Mouse (Mus musculus) cerebellum, adult 8-10 months (tissue): Measurements from ENCODE around the gene Sfrp5.

Experiments
- DNase-seq: peaks from one replicate; pipeline ENCODE4 v3.0.0; 2022

The Sfrp5 gene

DNA sequence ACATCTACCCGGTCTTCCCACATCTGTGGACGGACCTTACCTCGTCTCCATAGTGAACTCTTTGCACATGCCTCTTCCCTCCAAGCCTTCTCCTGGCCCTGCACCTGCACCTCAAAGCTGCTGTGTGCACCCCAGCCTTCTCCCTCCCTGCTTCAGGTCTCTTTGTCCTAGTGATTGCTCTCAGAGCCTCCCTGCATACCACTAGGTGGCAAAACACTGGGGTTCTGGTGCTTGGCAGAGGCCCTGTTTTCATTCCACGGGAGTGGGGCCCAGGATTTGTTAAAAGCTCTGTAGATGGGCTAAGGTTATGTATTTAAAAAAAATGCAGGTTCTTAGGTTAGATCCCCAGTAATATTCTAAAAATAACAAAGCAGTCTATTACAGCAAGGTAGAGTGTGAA lies 5.0 kb downstream of the Sfrp5 start:
- DNase-seq: no peak

DNA sequence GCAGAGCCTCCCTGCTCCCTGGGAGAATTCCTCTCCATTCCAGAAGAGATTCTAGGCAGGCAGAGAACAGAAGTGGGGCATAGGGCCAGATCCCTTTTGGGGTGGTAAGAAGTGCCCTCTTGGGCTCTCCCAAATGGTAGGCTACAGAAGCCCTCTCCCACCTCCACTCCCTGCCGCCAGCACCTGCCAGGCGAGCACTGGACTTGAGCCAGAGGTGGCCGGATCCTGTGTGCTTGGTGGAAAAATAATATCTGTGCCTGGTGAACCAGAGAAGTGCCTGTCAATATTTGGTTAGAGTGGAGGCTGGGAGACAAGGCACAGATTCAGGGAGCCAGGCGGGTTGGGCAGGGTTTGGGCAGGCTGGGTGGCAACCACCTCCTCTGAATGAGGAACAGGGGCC lies 5.7 kb downstream of the Sfrp5 start:
- DNase-seq: peak; percentile 38

DNA sequence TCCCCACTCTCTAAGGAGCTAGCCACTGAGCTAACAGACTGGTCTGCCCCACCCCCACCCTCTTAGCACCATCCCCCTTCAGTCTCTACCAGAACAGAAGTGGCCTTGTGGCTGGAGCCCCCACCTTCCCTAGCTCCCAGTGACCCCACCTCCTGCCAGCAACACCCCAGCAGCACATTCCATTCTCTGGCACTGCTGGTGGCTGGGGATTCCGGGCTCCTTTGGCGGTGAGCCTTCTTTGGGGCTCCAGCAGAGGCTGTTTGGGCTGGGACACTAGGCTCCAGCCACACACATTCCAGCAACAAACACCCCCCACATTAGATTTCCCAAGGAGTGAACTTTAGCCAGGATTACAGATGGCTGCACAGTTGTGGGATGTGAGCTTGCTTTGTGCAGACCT lies 8.7 kb downstream of the Sfrp5 start:
- DNase-seq: no peak

DNA sequence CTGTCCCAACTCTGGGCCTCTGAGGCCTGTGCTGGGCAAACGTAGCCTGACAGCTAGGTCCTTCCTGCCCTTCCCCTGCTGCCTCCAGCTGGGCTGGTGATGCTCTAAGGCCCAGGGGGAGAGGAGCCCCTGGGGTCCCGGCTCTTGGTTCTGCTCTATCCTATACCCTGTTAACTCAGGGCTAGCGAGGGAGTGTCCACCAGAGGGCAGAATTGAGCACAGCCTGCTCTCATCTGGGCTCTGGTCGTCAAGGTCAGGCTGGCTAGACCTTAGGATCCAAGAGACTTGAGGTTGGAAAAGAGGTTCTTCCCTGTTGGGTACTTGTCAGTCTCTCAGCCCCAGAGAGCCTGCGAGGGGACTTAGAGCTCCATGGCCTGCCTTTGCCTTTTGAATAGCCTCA lies 11.6 kb downstream of the Sfrp5 start:
- peak; percentile 73 for DNase-seq

DNA sequence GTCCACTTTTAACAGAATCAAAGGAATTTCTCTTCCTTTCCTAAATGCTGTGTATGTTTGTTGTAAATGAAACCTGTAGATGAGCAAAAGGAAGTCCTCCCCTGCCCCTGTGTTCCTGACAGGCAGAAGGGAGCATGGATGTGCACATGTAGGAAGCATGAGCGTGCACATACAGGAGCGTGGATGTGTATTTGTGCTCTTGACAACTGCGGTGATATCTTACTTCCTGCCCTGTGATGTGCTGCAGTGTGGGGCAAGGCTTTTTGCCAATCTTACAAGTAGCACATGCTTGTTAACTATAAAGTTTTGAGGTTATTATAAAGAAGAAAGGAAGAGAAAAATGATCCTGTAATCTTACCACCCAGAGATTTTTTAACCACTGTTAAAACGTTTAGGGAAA lies 12.3 kb downstream of the Sfrp5 start:
- DNase-seq: no peak

DNA sequence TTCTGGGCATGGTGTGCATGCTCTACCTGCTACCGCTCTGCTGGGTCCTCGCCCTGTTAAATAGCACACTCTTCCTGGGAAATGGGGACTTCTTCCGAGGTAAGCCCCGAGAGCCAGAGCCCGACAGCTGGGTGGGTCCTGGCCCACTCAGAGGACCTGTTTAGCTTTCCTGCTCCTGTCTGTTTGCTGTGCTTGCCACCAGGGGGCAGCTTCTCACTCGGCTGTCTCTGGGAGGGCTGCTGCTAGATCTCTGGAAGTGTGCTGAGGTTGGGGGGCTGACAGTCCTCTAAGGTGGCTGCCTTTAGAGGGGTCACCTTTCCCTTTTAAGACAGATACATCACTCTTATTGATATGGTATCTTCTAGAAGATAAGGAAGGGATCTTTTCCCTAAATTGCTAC lies 19.4 kb downstream of the Sfrp5 start:
- no peak for DNase-seq

DNA sequence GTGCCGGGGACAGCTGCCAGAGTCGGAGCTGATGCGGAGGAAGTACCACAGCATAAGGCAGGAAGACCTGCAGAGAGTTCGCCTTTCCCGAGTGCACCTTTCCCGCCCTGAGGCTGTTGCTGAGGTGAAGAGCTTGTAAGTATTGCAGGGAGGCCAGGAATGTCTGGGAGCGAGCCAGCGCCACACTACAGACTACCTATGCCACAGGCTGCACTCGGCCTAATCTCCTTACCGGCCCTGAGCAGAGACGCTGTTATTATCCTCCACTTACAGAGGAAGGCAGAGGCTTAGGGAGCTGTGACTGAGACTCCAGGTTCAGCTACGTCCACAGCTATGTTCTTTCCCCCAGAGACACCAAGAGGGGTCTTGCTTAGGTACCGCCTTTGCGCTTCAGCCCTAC lies 22.7 kb downstream of the Sfrp5 start:
- no peak for DNase-seq

DNA sequence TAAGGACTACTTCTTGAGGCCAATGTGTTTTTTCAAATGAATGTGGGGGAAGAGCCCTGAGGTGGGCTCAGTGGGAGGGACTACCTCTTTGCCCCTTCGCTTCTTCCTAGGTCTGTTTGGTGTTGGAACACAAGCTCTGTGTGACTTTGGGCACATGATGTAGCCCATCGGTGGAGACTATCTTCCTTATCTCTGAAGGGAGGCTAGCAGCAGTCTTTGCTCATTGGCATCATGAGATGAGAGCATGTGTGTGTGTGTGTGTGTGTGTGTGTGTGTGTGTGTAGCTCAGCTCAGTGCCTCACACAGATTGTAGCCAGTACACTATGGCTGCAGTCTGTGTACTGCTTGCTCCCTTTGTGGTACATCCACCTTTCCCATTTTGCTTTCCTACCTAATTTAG lies 24.6 kb downstream of the Sfrp5 start:
- no peak for DNase-seq

DNA sequence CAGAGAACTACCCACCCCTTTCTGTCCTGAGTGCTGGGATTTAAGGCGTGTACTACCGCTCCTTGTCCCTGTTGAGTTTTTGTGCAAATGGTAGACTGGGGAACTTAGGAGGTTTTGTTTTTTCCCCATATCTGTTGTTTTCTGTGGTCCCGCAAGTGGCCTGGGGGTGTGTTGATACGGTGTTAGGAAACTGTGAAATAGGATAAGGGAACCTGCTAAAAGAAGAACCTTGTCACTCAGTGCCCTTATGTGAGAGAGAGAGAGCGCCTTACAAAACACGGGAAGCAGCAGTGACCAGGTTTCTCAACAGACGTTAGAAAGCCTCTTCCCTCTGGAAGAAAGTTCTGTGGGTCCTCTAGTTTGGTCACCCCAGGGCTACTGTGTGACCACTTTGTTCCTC lies 25.2 kb downstream of the Sfrp5 start:
- no peak for DNase-seq

DNA sequence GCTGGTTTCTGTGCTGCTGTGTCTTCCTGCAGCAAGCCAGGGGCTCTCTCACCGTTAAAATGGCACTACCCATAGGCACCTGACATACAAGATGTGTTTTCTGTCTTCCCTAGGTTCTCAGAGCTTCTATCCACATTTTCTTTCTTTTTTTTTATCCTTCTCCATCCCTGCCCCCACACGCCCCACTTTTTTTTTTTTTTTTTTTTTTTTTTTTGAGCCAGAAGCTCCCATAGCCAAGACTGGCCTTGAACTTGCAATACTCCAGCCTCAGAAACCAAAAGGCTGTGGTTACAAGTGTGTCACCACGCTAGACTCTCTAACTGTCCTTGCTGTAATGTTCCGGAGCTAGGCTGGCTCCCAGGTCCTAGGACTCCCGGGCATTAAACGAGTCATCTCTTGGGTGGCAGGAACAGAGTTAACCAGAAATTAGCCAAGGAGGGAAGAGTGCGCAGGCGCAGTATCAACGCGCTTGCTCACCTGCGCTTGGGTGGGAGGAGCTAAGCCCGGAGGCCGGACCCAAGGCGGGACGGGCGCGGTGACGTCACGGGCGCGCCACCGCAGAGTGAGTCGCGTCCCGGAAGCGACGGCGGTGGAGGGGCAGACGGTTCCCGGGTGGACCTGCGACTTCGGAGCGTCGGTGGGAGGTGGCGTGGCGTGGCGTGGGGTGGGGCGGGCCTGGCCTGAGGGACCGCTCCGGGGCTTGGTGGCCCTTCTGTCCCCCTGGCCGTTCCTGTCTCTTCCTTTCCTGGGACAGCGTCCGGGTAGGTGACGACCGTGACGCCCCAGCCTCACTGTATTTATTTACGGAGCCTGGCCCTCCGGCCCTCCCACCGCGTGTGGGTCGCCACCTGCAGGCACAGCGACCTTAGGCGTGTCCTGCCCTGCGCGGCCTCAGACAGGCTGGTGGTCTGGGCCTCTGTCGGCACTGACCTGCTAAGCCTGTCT lies 31.8 kb downstream of the Sfrp5 start:
- DNase-seq: peak; percentile 94

DNA sequence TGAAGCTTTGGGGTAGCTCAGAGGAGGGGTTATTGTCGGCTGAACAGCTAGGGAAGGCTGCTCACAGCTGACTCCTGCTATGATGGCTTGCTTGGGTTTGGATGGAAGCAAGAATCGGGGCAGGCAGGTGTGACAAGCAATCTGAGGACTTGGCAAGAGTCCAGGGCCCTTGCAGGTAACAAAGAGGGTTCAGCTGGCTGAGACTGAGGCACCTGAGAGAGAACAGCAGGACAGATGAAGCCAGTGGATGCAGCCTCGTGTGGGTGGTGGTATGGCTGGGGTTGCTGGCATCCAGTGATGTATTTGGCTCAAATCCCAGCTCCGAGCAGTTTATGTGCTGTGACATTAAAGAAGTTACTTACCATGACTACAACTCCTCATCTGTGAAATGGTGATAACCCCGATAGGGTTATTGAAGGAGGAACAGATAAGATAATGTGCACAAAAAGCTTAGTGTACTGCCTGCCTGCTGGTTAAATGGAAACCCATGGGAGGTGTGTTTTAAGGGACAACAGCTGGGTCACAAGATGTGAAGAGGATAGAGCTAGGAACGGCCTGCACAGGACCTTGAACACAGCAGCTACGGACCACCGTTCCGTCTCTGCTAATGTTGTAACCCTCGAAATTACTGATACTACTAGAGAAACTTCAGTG lies 32.6 kb downstream of the Sfrp5 start:
- DNase-seq: peak; percentile 41

DNA sequence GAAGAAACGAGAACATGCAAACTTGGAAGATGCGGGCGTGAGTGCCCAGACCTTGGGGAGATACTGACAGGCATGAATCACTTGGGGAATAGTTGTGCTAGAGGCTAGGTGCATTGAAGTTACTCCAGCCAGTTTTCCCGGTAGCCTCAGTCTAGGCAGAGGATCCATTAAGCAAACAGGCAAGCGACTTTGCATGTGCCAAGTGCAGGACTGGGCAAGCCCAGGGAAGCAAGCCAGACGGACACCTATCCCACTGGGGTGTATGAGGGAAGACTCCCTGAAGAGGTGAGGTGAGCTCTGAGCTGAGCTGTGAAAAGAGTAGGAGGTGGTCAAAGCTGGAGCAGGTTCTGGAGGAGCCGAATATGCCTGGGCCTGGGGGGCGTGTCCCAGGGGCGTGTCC lies 34.6 kb downstream of the Sfrp5 start:
- no peak for DNase-seq

DNA sequence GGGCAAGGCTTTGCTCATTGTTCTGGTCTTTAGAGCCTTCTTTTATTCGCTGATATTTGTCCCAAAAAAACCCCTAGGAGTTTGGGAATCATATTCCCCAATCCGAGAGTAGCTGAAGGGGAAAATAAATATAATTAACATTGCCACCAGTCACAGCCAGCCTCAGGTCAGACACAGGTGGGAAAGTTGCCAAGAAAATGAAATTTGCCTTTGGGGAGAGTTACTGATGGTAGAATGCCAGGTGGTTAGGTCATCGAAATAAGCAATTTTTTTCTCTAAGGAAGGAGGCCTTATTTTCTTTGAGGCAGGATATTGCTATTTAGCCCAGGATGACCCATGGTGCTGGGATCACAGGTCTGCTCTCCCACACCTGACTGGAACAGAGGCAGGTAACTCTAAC lies 35.3 kb downstream of the Sfrp5 start:
- DNase-seq: no peak

DNA sequence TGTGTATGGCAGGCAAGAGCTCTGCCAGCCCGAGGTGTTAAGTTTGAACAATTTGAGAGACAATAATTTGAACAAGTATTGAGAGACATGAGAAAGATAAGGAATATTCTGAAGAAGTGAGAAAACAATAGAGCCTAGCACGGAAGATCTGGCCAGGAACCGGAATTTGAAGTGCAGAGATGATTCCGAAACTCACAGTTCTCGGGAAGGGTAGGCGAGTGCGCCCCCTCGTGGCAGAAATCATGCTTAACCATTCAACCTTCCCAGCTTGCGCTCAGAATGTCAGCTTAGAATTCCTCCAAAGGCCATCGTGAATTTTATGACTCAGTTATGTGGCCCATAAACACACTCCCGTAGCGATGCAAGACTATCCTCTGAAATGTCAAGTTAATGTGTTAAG lies 35.9 kb downstream of the Sfrp5 start:
- peak; percentile 89 for DNase-seq

DNA sequence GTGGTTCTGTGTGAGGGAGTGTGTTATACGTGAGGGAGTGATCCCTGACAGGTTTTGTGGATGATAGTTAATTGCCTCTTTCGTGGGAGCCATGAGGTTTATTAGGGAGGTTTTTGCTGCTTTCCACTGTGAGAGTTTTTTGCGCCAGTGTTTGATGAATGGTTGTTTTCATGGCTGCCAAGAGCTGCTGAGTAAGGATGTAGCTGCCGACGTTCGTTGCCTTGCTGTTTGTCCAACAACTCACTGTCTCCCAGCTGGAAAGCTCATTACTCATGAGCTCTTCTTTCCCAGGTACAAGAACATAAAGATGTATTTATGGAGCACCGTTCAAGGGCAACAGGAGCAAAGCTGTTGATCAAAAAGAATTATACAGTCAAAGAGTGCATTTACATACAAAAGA lies 37.9 kb downstream of the Sfrp5 start:
- no peak for DNase-seq

DNA sequence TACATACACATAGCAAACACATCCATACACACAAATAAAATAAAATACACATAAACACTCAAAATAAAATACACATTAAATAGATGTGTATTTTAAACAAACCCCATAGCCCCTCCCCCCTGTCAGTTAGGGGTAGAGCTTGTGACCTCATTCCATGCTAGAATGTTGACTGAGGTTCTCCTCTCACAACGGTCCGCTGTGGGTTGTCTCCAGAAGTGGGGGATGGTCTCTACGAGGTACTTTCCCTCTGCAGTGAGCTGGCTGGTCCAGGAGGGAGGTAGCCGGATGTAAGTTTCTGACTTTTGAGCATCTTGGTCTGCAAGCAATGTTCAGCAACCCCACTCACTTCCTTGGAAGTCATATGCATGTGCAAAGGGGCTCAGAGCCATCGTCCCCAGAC lies 38.3 kb downstream of the Sfrp5 start, which contains the start of gene Zfyve27:
Gene Zfyve27, plus strand, starts transcription at position 188 of the 400 bp plus-strand sequence.
- DNase-seq: no peak

DNA sequence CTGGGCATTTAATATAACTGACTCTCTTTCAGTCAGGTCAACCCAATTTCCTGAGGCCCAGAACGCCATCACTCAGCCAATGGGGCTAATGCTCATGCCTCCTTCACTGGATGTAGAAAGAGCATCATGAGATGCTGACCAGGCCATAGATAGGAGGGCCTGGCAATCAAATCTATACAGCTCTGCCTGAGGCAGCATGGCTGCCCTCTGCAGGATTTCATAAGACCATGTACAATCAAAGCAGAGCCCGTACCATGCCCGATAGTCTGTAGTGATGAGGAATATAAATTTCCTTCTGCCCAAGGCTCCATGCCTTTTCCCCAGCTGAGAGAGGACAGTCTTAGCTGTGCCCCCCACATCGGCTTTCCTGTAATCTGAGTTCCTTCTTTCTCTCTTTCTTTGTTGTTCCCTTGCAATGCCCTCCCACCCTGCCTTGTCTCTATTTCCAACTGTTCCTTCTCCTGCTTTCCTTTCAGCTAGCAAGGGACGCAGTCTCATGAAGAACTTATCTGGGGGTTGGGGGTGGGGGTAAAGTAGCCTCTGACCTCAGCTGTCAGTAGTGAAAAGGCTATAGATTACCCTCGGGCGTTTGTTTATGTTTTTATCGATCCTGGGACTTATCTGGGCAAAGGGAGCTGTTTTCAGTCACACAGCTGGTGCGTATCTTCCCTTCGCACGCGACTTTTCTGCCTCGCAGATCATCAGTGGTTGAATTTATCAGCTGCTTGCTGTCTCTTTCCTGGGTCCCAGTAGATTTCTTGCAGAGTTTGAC lies 43.6 kb downstream of the Sfrp5 start:
- DNase-seq: no peak

DNA sequence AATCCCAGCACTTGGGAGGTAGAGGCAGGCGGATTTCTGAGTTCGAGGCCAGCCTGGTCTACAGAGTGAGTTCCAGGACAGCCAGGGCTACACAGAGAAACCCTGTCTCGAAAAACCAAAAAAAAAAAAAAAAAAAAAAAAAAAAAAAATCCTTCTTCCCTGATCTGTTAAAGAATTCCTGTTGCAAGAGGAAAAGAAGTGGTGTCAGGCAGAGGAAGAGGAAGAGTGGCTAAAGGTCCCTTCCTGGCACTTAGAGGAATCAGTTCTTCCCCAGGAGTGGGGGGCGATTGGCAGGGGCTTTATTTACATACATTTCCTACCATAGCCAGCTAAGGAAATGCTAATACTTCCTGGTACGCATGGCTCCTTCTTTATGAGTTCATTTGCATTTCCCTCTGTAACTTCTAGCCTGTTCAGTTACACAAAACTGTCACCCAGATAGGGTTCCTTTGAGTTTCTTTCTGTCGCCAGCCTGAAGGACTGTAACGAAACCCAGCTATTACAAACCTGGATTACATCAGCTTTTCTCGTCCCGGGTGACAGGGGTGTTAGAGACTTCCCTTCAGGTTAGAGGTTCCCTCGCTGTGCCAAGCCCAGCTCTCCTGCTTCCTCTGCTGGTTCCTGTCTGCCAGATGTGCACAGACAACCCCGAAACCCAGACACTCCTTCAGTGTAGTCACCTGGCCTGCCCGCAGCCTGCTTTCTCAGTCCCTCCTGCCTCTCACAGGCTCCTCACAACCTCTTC lies 44.4 kb downstream of the Sfrp5 start:
- DNase-seq: no peak

DNA sequence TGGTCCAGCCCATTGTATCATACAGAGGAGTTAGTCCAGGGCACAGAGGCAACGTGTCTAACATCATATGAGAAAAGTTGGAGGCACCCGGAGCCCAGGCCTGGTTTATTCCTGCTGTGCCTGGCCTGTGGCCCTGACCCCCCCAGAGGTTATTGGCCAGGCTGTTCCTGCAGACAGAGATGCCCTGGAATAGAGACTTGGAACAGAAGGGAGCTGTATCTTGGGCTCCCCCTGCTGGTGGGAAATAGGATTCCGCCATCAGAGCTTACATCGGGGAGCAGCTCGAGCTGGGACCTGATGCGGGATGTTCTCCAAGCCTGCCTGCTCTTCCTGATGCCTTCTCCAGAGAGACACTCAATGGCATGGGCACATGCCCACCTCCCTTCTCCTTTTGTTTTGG lies 50.1 kb downstream of the Sfrp5 start:
- DNase-seq: peak; percentile 94

DNA sequence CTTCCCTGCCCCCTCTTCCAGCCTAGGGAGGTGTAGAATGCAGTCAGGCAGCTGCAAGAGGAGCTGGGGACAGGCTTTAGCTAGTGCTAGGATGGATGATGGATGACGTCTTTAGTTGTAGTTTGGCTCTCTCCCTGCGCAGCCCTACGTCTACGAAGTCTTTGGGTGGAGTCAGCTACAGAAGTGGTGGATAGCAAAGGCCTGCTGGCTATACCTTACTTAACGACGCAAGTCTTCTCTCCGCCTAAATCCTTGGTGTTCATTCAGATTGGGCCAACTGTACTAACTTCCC lies 53.5 kb downstream of the Sfrp5 start:
- DNase-seq: no peak
